Mouse (Mus musculus) retina, postnatal 1 day (tissue): ENCODE data around the gene Tes3-ps.

ENCODE experiments used
- DNase-seq: peaks from one replicate; pipeline ENCODE4 v3.0.0-alpha.2; 2012

The Tes3-ps gene

DNA sequence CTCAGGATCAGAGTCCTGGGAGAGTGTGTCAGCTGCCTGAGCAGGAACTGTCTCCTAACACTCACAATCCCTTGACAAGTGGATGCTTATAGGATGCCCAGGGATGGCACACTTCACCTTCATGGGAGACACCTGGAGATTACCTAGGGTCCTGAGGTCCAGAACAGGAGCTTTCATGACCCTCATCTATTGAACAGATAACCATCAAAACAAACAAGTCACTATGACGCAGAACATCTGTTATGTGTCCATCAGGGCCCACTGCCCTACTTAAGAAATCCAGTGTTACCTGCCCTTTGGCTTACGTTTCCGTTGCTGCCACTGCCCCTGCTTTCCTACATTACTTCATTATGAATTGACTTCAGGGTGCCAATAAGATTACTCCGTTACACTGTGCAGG is 12.7 kb downstream of the Tes3-ps start:
- no peak for DNase-seq

DNA sequence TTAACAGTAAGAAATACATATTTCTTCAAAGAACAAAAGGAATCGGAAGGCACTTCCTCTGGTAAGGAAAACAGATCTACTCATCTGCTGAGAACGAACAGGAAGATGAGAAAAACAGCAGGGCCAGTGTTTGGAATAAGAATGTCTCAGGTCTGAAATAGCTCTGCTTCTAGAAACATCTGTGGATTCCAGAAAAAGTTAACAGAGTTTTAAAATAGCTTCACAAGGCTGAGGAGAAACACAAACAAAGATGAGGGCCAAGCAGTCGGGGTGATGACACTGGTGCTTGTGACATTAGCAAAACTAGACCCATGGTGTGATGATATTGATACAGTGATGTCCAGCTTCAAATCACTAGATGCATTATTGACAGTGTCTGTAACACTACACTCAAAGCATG is 14.1 kb downstream of the Tes3-ps start:
- no peak for DNase-seq

DNA sequence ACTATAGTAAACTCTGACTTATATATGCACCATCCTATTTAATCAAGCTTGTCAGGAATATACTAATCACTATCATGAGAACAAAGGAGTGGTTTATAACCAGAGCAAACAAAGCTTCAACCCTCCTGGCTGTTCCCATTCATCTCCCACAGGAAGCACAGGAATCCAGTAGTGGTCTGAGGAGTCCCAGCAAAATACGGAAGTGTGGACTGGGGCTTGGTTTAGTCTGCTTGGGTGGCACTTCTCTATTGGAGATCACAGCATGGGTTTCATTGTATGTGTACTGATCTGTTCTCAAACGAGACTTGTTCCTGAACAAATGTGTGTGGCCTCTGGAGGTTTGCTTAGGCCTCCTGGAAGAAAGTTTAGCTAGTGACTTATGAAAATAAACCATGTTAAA is 25.6 kb downstream of the Tes3-ps start:
- peak; percentile 67 for DNase-seq

GRCm38 (mm10) chr13:49526235-49526634 is 33.1 kb downstream of the Tes3-ps start:
- no peak for DNase-seq

DNA sequence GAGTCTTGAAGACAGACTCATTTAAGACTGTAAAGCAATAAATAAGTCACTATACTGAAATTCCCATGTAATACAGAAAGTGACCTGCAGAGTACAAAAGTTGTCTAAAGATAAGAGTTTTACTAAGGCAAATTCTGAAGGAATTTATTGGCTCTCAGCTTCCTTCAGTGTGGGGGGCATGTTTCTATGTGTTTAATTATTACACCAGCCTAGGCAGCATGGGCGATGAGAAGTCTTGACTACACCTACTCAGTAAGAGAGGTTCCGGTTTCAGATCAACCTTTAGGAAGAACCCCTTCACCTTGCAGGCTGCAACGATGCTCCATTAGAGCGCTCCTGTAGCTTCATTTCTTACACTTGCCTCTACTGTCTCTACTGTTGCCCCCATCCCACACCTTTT is 37.5 kb downstream of the Tes3-ps start:
- DNase-seq: no peak

- no peak for DNase-seq
These were observed 43.8 kb downstream of the Tes3-ps start for GRCm38 (mm10) chr13:49536946-49537345.

- DNase-seq: no peak
These were observed 45.6 kb downstream of the Tes3-ps start for GRCm38 (mm10) chr13:49538693-49539092.

GRCm38 (mm10) chr13:49544279-49544678 is 51.2 kb downstream of the Tes3-ps start, which contains the start of gene Aspn:
TSS of gene Aspn (plus strand) at chr13:49544443.
- DNase-seq: no peak

GRCm38 (mm10) chr13:49545646-49546045 is 52.5 kb downstream of the Tes3-ps start:
- DNase-seq: no peak
